Mouse (Mus musculus): ENCODE measurements around the gene Gpr62.

DNA sequence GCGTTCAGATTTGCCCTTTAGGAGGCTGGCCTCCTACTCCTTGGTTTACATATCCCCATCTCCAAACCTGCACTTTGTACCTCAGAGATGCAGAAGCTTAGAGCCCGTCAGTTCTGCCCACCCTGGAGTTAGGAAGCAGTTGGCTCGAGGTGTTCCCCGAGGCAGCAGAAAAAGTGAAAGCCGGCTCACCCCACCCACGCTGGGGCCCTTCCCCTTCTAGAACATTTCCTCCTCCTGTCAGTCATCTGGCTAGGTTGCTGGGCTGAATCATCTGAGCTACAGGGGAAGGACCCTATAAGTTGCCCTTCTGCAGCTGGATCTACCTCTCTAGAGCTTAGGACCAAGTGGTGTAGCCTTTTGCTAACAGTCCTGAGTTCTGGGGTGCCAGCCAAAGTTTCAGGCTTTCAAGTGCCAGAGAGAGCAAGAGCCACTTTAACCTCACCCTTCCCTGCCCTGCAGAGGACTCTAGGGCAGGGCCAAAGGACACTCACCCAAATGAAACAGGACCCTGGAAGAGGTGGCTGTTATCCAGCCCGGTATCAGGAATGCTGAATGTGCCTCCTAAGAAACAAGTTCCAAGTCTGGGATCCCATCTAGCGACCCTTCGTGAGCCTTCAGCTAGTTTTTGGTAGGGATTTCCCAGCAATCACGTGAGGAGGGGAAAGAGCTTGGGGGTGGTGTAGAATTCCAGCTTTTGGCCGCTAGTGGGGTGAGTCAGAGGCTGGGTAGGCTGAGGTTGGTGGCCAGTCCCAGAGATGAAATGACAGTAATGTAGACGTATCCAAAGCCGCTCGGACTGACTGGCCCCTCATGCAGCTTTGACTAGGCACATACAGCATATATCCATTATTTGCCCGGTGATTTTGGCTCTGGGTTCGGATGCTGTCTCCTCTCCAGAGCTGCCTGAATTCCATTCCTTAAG, 10.5 kb upstream of the Gpr62 start:
- TF ChIP-seq CTCF (IDR thresholded peaks at IDR 0.05; ENCODE audit: control insufficient read depth, insufficient read depth, insufficient replicate concordance, low read depth, low read length), result no peak
- no peak for TF ChIP-seq POLR2A (IDR thresholded peaks at IDR 0.05; ENCODE audit: control insufficient read depth, low read depth, low read length)
